Mouse (Mus musculus) spleen, adult 2 months (tissue): ENCODE measurements around the gene 2510009E07Rik.
"Not testable (repeated sequence)": the region's sequence is repeated elsewhere in the genome, so short reads cannot be mapped to it uniquely, and the experiment has no call there.

Source experiments
- CTCF ChIP-seq: fragments of 200-500 bp; IDR thresholded peaks from 2 replicates; pipeline ENCODE4 v1.5.1; 2011; ENCODE audit warnings: mild to moderate bottlenecking, inconsistent platforms; ENCODE audit not compliant: insufficient read depth, insufficient read length, insufficient replicate concordance; ENCODE audit errors: extremely low read depth
- POLR2A ChIP-seq: fragments of 200-500 bp; IDR thresholded peaks from 2 replicates; pipeline ENCODE4 v1.6.1; 2011; ENCODE audit warnings: low read depth, low read length, inconsistent platforms

DNA sequence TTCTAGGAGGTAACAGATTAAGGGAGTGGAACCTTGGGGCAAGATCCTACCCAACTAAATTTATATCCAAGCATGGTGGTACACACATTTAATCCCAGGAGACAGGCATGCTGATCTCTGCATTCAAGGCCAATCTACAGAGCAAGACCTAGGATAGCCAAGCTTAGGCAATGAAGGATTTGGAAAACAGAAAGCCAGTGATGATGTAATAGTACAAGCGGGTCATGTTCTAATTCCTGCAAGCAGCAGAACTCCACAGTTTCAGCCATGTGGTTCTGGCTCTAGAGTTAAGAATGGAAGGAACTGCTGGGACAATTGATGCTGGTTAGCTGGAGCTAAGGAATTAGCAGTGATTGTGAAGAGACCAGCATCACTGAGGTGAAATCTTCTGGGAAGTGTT lies 20.8 kb downstream of the 2510009E07Rik start:
- not testable (repeated sequence) for TF ChIP-seq CTCF, POLR2A
